Mouse (Mus musculus) CD4-positive, CD25-positive, alpha-beta regulatory T cell, adult 2 months (primary cell): ENCODE results near the gene Odam.

ENCODE experiments used
- DNase-seq: peaks from one replicate; pipeline ENCODE4 v3.0.0-alpha.2; 2012; ENCODE audit warnings: low read depth, low spot score

Odam gene

DNA sequence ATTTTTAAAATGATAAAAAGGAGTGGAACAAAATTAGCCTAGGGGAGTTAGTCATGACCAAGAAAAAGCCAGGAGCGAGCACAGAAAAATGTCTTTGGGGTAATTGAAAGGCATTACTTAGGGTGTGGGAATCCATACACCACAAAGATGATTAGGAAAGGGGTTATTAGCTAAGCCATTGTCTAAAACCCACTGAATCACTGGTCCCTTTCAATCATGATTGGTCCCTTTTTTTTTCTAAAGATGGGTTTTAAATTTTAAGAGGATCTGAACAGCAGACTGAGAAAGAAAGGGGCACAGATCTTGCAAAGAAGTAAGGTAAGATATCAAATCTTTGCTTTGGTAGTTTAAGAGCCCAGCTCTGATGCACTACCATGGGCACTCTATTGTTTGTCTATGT, at the start of gene Odam:
Gene Odam, plus strand, starts transcription at position 301 of the 400 bp plus-strand sequence.
- DNase-seq: no peak

DNA sequence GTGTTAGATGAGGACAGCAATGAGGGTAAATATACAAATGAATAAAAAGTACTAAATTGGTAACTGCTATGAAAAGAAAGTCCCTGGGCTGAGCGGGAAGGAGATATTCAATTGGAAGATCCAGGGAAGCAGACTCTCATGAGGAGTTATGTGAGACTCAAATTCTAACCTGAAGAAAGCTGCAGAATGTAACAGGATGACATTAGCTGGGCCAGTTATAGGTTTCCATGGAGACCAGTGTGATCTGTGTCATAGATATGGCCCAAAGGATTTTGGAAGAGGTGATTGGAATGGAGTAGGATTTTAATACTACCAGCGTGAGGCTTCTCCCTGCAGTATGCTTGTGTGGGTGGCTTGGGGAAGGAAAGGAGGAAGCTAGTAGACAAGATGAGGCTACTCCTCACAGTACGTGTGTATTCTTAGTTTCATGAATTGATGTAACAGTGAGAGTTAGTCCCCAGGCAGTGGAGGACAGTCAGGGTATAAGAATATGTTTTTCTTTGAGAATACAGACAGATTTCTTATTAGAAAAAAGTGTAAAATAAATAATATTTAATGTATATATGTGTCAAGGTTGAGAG, 29.6 kb upstream of the Odam start:
- DNase-seq: no peak

DNA sequence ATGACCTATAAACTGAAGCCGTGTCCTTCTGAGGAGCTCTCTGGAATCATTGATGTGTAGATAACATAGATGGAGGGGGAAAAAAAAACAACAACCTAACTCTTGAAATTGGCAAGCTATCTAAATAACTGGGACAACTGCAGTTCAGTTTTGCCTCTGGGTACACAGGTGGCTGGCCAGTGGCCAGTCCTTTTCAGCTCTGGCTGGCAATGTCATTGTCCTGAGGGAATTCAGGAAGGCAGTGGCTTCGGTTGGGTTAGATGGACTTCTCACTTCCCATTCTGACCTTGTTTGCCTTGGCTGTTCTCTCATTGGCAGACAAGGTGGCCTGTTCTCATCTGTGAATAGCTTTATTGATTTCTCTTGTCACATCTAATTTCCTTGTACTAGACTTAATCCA, 14.7 kb upstream of the Odam start:
- no peak for DNase-seq

DNA sequence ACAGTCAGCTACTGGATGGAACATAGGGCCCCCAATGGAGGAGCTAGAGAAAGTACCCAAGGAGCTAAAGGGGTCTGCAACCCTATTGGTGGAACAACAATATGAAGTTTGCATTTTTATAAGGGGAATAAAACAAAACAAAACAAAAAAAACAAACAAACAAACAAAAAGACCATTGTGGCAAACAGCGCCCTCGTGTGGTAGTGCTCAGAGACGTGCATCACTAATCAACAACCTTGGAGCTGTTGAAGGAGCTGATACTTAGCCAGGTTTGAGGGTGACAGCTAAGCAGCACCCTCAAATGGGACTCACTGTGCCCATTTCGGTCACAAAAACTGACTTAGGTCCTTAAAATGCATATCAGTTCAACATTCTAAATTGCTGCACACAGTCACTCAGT, 13.4 kb upstream of the Odam start:
- no peak for DNase-seq

DNA sequence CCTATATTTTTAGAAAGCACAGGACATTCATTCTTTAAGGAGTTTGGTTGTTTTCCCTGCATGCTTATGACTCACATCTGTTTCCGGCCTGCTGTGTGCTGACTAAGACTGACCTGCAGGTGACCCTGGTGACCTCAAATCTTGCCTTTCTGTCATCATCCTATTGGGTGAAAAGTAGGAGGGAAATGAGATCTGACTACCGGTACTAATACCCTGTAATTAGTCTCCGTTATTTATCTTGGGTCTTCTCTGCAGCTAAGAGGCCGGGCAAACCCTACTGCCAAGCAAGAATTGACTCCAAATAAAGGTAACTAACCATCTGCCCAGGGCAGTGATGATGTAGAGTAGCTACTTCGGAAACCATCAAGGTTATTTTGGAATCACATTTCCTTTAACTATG, 40.5 kb downstream of the Odam start, which contains the start of gene Csn3:
Gene Csn3, plus strand, starts transcription at position 208 of the 400 bp plus-strand sequence.
- no peak for DNase-seq

DNA sequence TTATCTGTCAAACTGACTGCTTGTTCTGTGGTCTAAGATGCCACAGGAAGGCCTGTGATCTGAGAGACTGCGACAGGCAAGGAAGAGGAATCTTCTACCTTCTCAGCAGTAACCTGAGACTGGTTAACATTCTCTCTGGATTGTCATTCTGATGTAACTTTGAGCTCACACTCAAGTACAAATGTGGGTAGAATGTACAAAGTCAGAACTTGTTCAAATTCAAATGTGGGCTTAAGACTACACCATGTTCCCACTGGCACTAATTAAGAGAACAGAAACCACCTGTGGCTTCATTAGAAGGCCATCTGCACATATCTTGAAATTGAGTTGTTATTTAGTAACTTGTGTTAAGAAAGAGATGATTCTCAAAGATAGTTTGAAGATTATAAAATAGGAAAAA, 46.8 kb downstream of the Odam start:
- no peak for DNase-seq

DNA sequence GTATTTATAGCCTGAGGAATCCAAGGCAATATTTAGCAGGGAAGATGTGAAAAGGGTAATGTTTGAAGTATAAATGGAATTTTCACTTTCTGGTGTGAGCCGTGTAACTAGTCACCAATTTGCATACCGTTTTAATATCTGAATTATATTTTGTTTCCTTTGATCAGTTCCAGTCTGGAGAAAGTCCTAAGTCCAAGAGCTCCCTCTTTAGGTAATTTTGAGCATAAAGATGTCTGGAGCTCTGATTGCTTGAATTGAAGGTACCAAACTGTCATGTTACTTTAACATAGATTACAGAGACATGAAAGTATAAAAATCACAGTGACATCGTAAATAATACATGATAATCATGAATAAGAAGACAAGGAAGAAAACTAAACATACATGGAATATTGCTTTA, 55.9 kb downstream of the Odam start:
- DNase-seq: no peak

DNA sequence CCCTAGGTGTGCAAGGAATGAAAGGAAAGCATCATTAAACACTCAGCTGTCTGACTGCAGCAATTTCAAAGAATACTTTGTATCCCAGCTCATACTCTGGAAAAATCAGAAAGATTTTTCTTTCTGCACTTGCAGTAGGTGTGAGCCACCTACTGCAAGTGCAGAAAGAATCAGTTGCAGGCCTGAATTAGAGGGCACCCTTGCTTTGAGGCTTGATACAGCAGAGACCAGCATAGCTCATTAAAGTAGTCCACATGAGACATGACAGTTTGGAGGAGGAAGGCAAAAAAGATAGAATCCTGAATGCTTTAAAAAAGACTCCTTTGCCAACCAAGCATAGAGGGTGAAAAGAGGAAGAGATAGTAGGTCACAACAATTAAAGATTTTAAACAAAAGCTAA, 57.7 kb downstream of the Odam start:
- DNase-seq: no peak
